Mouse (Mus musculus) CH12.LX (cell line): ENCODE measurements around the gene Vsnl1. TPM values are rescaled to one million over a fixed set of nuclear protein-coding genes. Genes with fewer than 3 reads are reported as not detected.

Experiments used
- DNase-seq: peaks from one replicate; pipeline ENCODE4 v3.0.0-alpha.2; 2013; ENCODE audit errors: extremely low read depth
- H3K27ac ChIP-seq: 2 replicates; pipeline ENCODE4 v1.5.1; 2012; ENCODE audit warnings: low read depth, mild to moderate bottlenecking, control low read depth, moderate library complexity; ENCODE audit not compliant: insufficient read depth
- H3K27me3 ChIP-seq: replicated peaks from 2 replicates; pipeline ENCODE3; 2012; ENCODE audit warnings: inconsistent platforms
- H3K36me3 ChIP-seq, 2 experiments: replicated peaks in 1 of 2; 2 replicates each; pipeline versions ENCODE3 to v1.6.1; 2012; ENCODE audit warnings: inconsistent platforms in 1 of 2, low read length in 1 of 2, mild to moderate bottlenecking in 1 of 2, mixed read lengths in 1 of 2, moderate library complexity in 1 of 2; ENCODE audit not compliant: control insufficient read depth in 1 of 2, insufficient read depth in 1 of 2
- H3K4me1 ChIP-seq, 2 experiments: 2 replicates each; pipeline ENCODE4 v1.6.1; 2012; ENCODE audit warnings: inconsistent platforms in 1 of 2, moderate library complexity in 1 of 2; ENCODE audit not compliant: insufficient read depth in 2 of 2, control insufficient read depth in 1 of 2
- H3K4me2 ChIP-seq: 2 replicates; pipeline ENCODE4 v1.6.1; 2012; ENCODE audit warnings: low read depth, mild to moderate bottlenecking, control low read depth; ENCODE audit not compliant: poor library complexity, insufficient read depth, severe bottlenecking
- H3K4me3 ChIP-seq, 3 experiments: fragments of 150-350 bp in 1 of 3; sonication (generic) in 1 of 3; replicated peaks in 1 of 3; 2 replicates each; pipeline versions ENCODE3 to v1.5.1; 2011 to 2012; ENCODE audit warnings: low read depth in 2 of 3, low read length in 2 of 3, mild to moderate bottlenecking in 2 of 3, moderate library complexity in 2 of 3, control low read depth in 1 of 3, improper control_type of control experiment in 1 of 3, inconsistent platforms in 1 of 3, mixed read lengths in 1 of 3; ENCODE audit not compliant: poor library complexity in 1 of 3
- H3K79me2 ChIP-seq: replicated peaks from 2 replicates; pipeline ENCODE4 v1.6.1; 2012; ENCODE audit warnings: mild to moderate bottlenecking, moderate library complexity; ENCODE audit not compliant: control insufficient read depth, poor library complexity, insufficient read depth, severe bottlenecking; ENCODE audit errors: extremely low read depth
- H3K9ac ChIP-seq: 2 replicates; pipeline ENCODE4 v1.6.1; 2012; ENCODE audit warnings: low read depth, mild to moderate bottlenecking, control low read depth, moderate library complexity; ENCODE audit not compliant: insufficient read depth
- H3K9me3 ChIP-seq: replicated peaks from 2 replicates; pipeline ENCODE3; 2012; ENCODE audit warnings: low read length, inconsistent platforms, mixed read lengths
- BHLHE40 ChIP-seq: IDR thresholded peaks from 2 replicates; pipeline ENCODE4 v1.6.1; 2011; ENCODE audit warnings: mild to moderate bottlenecking, low read depth, low read length, improper control_type of control experiment
- CHD1 ChIP-seq: IDR thresholded peaks from 2 replicates; pipeline ENCODE4 v1.6.1; 2012; ENCODE audit warnings: low read depth, low read length, improper control_type of control experiment, inconsistent platforms
- EP300 ChIP-seq: IDR thresholded peaks from 2 replicates; pipeline ENCODE4 v1.6.1; 2011; ENCODE audit warnings: low read length, improper control_type of control experiment
- ETS1 ChIP-seq: conservative IDR thresholded peaks from 2 replicates; pipeline ENCODE4 v1.6.1; 2012; ENCODE audit warnings: low read depth, mild to moderate bottlenecking, inconsistent platforms, low read length, improper control_type of control experiment, moderate library complexity
- HCFC1 ChIP-seq: IDR thresholded peaks from 2 replicates; pipeline ENCODE4 v1.6.1; 2012; ENCODE audit warnings: low read depth, mild to moderate bottlenecking, inconsistent platforms, low read length, improper control_type of control experiment
- IRF4 ChIP-seq: IDR thresholded peaks from 2 replicates; pipeline ENCODE4 v1.6.1; 2014; ENCODE audit warnings: low read depth, mild to moderate bottlenecking, inconsistent platforms, low read length, improper control_type of control experiment
- JUN ChIP-seq: IDR thresholded peaks from 2 replicates; pipeline ENCODE4 v1.6.1; 2011; ENCODE audit warnings: low read depth, mild to moderate bottlenecking, low read length, improper control_type of control experiment, moderate library complexity; ENCODE audit not compliant: insufficient read depth
- JUND ChIP-seq: conservative IDR thresholded peaks from 2 replicates; pipeline ENCODE4 v1.6.1; 2011; ENCODE audit warnings: low read depth, low read length, improper control_type of control experiment
- KAT2A ChIP-seq: IDR thresholded peaks from 2 replicates; pipeline ENCODE4 v1.6.1; 2012; ENCODE audit warnings: low read length, improper control_type of control experiment, inconsistent platforms; ENCODE audit not compliant: insufficient replicate concordance
- MAZ ChIP-seq: IDR thresholded peaks from 2 replicates; pipeline ENCODE4 v1.6.1; 2012; ENCODE audit warnings: low read depth, mild to moderate bottlenecking, inconsistent platforms, low read length, improper control_type of control experiment, moderate library complexity
- MEF2A ChIP-seq: IDR thresholded peaks from 2 replicates; pipeline ENCODE4 v1.6.1; 2014; ENCODE audit warnings: low read depth, mild to moderate bottlenecking, inconsistent platforms, low read length, improper control_type of control experiment, borderline replicate concordance
- MXI1 ChIP-seq: IDR thresholded peaks from 2 replicates; pipeline ENCODE4 v1.6.1; 2011; ENCODE audit warnings: mild to moderate bottlenecking, low read depth, low read length, improper control_type of control experiment
- MYC ChIP-seq: IDR thresholded peaks from 2 replicates; pipeline ENCODE4 v1.6.1; 2011; ENCODE audit warnings: low read depth, mild to moderate bottlenecking, improper control_type of control experiment, low read length
- NELFE ChIP-seq: IDR thresholded peaks from 2 replicates; pipeline ENCODE4 v1.6.1; 2011; ENCODE audit warnings: low read depth, low read length, improper control_type of control experiment
- NRF1 ChIP-seq: IDR thresholded peaks from 2 replicates; pipeline ENCODE4 v1.6.1; 2014; ENCODE audit warnings: low read depth, mild to moderate bottlenecking, inconsistent platforms, low read length, improper control_type of control experiment, moderate library complexity
- PAX5 ChIP-seq: IDR thresholded peaks from 2 replicates; pipeline ENCODE4 v1.6.1; 2012; ENCODE audit warnings: low read length, inconsistent platforms, mixed read lengths
- POLR2A ChIP-seq: IDR thresholded peaks from 2 replicates; pipeline ENCODE4 v1.6.1; 2011; ENCODE audit warnings: low read depth, mild to moderate bottlenecking, improper control_type of control experiment, low read length
- POLR2AphosphoS2 ChIP-seq: IDR thresholded peaks from 2 replicates; pipeline ENCODE4 v1.6.1; 2011; ENCODE audit warnings: low read depth, low read length, improper control_type of control experiment
- SIN3A ChIP-seq: IDR thresholded peaks from 2 replicates; pipeline ENCODE4 v1.6.1; 2012; ENCODE audit warnings: low read length, improper control_type of control experiment, inconsistent platforms
- USF1 ChIP-seq: IDR thresholded peaks from 2 replicates; pipeline ENCODE4 v1.6.1; 2014; ENCODE audit warnings: low read depth, mild to moderate bottlenecking, inconsistent platforms, low read length, improper control_type of control experiment
- USF2 ChIP-seq: conservative IDR thresholded peaks from 2 replicates; pipeline ENCODE4 v1.6.1; 2011; ENCODE audit warnings: low read depth, low read length, improper control_type of control experiment
- ZC3H11A ChIP-seq: IDR thresholded peaks from 2 replicates; pipeline ENCODE4 v1.6.1; 2012; ENCODE audit warnings: low read depth, mild to moderate bottlenecking, inconsistent platforms, low read length, improper control_type of control experiment
- ZNF384 ChIP-seq: IDR thresholded peaks from 2 replicates; pipeline ENCODE4 v1.6.1; 2012; ENCODE audit warnings: low read depth, low read length, improper control_type of control experiment, inconsistent platforms
- dilution Hi-C: fragments of 300-500 bp; cut with MboI; formaldehyde crosslinking; loops from 2 replicates; pipeline ENCODE4 v1.14.3; 2020; ENCODE audit warnings: low sequenced_read_pairs; ENCODE audit not compliant: extremely low pct_unique_long_range_greater_than_20kb, extremely low pct_ligation_motif_present
- in situ Hi-C: fragments of 300-500 bp; cut with MboI; formaldehyde crosslinking; loops from 3 replicates; pipeline ENCODE4 v1.14.3; 2019; ENCODE audit warnings: low sequenced_read_pairs, low pct_ligation_motif_present, low pct_unique_long_range_greater_than_20kb, mixed read lengths
- polyA plus RNA-seq: library from polyadenylated mRNA; unstranded; fragments of >175 nt; gene quantifications from 2 replicates; pipeline ENCODE4 v1.2.1, GENCODE M21; 2012; ENCODE audit warnings: low read depth; ENCODE audit not compliant: insufficient read length
- total RNA-seq, 2 experiments: library from RNA; depleted of rRNA; stranded (reverse); fragments of 300-350 nt in 1 of 2; fragments of >200 nt in 1 of 2; gene quantifications; 2 replicates each; pipeline ENCODE4 v1.2.3; 2012 to 2014

The Vsnl1 gene
- total and polyA plus RNA-seq, 3 experiments, result not detected

DNA sequence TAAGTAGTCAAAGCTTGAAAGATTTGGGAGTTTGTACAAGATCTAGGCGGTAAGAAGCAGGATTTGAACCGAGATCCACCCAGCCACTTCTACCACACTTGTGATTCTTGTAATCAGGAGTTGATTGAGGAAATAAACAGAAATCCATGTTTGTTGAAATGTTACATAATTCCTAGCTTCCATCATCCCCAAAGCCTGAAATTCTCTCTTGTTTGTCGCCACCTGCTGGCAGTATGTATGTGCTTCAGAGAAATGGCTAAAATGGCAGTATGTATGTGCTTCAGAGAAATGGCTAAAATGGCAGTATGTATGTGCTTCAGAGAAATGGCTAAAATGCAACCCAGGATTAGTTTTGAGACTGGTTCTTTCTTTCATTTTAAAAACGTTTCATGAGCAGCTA, 99.6 kb downstream of the Vsnl1 start (continued):
- TF ChIP-seq POLR2AphosphoS2 (no peak), USF1 (no peak), MEF2A (no peak), MAZ (no peak), NRF1 (no peak), PAX5 (no peak), NELFE (no peak), BHLHE40 (no peak), JUN (no peak), KAT2A (no peak), CHD1 (no peak), MYC (no peak), IRF4 (no peak)

DNA sequence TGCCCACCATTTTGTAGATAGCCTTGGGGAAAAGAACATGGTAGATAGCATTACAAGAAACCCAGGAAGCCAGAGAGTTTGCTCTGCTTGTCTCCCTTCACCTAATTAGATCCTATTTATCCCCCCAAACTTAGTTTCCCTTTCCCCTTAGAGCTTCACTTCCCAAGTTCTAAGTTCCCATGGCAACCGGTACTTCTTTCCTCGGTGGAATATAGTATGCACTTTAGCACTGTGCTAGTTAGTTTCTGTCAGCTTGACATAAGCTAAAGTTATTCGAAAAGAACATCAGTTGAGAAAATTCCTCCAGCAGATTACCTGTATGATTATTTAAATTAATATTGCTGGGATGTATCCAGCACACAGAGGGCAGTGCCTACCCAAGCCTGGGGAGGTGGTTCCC, 109.9 kb downstream of the Vsnl1 start:
- peaks cover 0 to 6% of the 10 kb centered on the region in 2 experiments; a peak in 1 of 4 replicates for H3K4me1 ChIP-seq
- H3K79me2 ChIP-seq, result no peaks in the 10 kb centered on the region
- H3K4me3 ChIP-seq, result no peak overlapping the region
- dilution Hi-C loops, result no loop called here
- no peaks in the 10 kb centered on the region for H3K36me3 ChIP-seq
- no peak overlapping the region for H3K9ac ChIP-seq
- in situ Hi-C loops, result loop anchor here (10.0 to 25.0 kb wide), 2 partner anchors 122 to 739 kb away; partner anchors contain the start of gene Msgn1
- H3K4me2 ChIP-seq, result no peak overlapping the region
- no peak overlapping the region for H3K27ac ChIP-seq
- H3K9me3 ChIP-seq, result no peaks in the 10 kb centered on the region
- H3K27me3 ChIP-seq, result no peaks in the 10 kb centered on the region
- TF ChIP-seq USF2, result no peak
- TF ChIP-seq BHLHE40, result no peak
- no peak for TF ChIP-seq EP300
- TF ChIP-seq ZC3H11A, result no peak
- TF ChIP-seq POLR2A, result no peak
- no peak for TF ChIP-seq JUND
- TF ChIP-seq ZNF384, result no peak
- TF ChIP-seq SIN3A, result no peak
- no peak for TF ChIP-seq HCFC1
- no peak for TF ChIP-seq IRF4
- TF ChIP-seq MXI1, result no peak
- TF ChIP-seq ETS1, result no peak
- no peak for DNase-seq
